Mouse (Mus musculus) cerebellum, adult (tissue): ENCODE data around the gene Cyp2d9.
A peak's percentile ranks its signal among the peaks of the same experiment; 100 is the strongest.
"Not testable (repeated sequence)": the region's sequence is repeated elsewhere in the genome, so short reads cannot be mapped to it uniquely, and the experiment has no call there.

ENCODE experiments used
- ATAC-seq: cut with Nextera tagmentation; 2 replicates; pipeline ENCODE4 v1.9.2; 2017; ENCODE audit warnings: mild to moderate bottlenecking, moderate library complexity, mixed read lengths; ENCODE audit not compliant: insufficient number of reproducible peaks, low FRiP score, low TSS enrichment

Cyp2d9 gene

DNA sequence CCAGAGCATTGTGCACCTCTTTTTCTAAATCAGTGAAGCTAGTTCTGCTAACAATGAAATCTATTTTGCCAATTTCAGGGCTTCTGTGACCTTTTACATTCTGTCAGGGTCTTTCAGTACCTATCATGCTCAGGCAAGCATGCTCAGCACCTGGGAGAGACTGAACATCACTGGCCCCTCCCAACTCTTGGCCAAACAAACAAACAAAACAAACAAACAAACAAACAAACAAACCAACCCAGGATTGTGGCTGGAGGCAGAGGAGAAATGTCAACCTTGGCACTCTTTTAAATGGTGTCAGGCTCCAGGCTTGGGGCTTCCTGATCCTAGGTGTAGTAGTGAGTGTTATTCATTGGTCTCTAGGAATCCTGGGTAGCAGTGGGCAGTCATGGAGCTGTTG is at the start of gene Cyp2d9:
Gene Cyp2d9, plus strand, starts transcription at position 301 of the 400 bp plus-strand sequence.
- no peak for ATAC-seq

DNA sequence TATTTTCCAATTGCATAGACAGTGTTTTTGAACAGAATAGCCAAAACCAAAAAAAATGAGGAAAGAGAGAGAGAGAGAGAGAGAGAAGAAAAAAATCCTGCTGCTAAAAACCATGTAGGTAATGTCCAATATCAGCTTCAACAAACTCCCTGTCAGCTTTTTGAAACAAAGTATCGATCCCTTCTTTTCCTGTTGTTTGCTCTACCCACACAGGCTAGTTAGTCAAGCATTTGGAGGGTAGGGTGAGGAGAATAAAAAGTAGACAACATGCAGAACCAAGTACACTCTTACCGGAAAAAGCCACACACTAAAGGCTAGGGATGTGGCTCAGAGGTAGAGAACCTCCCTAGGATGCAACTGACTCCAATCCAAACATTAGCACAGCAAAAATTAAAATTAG is 47.5 kb upstream of the Cyp2d9 start:
- no peak for ATAC-seq

DNA sequence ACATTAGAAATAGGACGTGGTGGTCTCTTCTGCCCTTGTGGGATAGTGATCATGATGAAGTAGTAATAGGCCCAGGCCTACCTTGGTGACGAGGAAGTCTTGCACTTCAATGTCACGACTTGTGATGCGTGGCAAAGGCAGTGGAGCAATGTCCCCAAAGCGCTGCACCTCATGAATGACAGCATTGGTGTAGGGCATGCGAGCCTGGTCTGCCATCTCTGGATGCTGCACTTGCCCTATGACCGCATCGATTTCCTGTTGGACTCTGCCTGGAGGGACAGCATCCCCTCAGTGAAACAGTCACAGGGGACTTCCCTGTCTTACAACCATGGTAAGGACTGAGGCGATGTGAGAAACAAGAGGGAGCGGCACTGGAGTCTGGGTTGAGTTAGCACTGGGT is 43.3 kb upstream of the Cyp2d9 start:
- not testable (repeated sequence) for ATAC-seq

DNA sequence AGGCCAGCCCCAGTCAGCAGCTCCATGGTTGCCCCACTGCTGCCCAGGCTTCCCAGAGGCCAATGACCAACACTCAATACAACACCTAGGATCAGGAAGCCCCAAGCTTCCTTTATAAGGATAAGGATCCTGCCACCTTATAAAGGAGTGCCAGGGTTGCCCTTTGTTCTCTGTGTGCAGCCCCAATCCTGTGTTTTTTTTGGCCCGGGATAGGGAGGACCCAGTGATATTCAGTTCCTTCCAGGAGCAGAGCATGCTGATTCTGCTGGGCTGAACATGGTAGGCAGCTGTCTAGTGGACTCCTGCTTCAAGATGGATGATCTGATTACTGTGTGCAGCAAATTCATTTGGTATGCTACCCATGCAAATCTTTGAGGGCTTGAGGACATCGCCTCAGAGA is 39.3 kb upstream of the Cyp2d9 start, which contains the start of gene Cyp2d11:
Gene Cyp2d11, minus strand, starts transcription at position 101 of the 400 bp plus-strand sequence.
- not testable (repeated sequence) for ATAC-seq

DNA sequence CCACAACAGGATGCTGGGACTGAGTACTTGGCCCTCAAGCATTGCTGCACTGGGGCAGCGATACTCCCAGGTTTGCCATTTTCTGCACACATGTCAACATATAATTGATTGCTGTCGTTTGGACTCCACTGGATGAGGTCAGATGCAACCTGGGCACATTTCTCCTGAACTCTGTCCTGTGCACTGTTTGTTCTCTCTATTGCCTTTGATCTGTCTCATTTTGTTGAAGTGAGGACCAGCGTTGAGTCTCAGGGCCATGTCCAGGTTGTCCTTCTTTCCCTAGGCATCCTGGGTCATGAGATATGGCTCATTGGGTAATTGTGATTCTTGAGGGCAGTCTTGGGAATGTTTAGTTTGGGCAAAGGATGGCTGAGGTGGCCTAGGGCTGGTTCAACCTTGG is 37.3 kb upstream of the Cyp2d9 start:
- not testable (repeated sequence) for ATAC-seq

DNA sequence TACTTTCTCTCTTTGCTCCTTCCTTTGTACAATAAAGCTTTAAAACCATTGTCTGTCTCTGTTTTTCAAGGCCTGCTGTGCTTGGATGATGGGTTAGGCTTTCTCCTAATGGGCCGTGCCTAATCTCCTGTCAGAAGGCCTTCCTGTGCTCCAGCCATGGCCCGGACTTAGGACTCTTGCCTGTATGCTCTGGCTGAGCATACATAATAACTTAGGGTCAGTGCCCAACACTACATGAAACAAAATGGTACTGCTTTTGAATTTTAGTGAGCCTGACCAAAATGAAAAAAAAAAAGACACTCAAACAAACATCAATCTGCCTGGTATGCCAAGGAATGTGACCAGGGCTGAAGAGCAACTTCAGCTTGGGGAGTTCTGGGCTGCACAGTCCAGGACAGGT is 31.7 kb upstream of the Cyp2d9 start:
- no peak for ATAC-seq

DNA sequence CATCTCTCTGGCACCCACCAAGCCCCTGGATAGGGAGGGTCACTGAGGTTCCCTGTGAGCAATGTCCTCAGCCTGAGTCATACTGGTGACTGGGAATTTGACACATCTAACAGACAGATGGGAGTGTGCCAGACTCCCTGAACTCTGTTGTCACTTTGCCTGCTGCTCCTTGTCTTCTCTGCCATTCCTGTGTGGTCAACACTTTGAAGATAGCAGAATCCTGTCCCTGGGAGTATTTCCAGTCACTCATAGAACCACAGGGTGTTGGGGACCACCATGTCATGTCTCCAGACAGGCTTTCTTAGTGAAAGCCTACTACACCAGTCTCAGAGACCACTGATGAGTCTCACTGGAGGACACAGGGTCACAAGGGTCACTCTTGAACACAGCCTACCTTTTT is 31.1 kb upstream of the Cyp2d9 start:
- ATAC-seq: no peak

DNA sequence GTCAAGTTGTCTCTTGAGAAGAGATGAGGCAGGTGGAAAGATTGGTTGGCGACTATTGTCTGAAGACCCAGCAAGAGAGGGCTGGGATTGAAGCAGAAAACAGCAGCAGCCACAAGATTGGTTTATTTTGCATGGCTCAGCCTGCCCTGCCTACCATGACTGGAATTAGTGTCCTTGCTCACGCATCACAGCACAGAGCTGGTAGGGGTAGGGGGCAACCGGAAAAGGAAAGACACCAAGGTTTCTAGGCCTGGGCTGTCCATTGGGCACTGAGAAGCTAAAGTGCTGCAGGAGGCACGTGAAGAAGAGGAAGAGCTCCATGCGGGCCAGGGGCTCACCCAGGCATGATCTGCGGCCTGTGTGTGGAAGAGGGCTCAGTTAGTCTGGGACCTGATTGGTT is 30.5 kb upstream of the Cyp2d9 start:
- no peak for ATAC-seq

DNA sequence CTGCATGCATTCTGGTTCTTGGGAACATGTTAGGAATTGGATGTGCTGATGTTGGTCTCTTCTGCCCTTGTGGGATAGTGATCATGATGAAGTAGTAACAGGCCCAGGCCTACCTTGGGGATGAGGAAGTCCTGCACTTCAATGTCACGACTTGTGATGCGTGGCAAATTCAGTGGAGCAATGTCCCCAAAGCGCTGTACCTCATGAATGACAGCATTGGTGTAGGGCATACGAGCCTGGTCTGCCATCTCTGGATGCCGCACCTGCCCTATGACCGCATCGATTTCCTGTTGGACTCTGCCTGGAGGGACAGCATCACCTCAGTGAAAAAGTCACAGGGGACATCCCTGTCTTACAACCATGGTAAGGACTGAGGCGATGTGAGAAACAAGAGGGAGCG is 29.6 kb upstream of the Cyp2d9 start:
- no peak for ATAC-seq

DNA sequence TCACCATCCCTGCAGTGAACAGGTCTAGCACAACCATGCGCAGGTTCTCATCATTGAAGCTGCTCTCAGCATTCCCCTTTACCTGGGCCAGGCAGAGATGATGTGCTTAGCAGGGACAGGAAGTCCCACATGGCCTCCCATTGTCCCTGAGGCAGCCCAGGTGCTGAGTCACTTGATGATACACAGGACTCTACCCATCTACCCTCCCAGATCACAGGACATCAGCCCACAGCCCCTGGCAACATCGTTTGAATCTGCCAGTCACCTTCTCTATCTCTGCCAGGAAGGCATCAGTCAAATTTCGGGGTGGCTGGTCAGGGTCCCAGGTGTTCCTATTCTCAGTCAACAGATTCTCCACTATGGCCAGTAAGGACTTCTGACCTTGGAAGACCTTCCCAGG is 29.1 kb upstream of the Cyp2d9 start:
- no peak for ATAC-seq

DNA sequence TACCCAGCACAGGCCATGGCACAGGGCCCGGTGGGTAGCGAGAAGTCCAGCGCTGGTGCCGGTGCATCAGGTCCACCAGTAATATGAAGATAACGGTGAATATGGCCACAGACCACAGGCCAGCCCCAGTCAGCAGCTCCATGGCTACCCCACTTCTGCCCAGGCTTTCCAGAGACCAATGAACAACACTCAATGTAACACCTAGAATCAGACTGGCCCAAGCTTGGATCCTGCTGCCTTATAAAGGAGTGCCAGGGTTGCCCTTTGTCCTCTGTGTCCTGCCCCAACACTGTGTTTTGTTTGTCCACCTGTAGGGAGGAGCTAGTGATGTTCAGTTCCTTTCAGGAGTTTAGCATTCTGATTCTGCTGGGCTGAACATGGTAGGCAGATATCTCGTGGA is 26.3 kb upstream of the Cyp2d9 start, which contains the start of gene Cyp2d10:
Gene Cyp2d10, minus strand, starts transcription at position 215 of the 400 bp plus-strand sequence.
- ATAC-seq: no peak

DNA sequence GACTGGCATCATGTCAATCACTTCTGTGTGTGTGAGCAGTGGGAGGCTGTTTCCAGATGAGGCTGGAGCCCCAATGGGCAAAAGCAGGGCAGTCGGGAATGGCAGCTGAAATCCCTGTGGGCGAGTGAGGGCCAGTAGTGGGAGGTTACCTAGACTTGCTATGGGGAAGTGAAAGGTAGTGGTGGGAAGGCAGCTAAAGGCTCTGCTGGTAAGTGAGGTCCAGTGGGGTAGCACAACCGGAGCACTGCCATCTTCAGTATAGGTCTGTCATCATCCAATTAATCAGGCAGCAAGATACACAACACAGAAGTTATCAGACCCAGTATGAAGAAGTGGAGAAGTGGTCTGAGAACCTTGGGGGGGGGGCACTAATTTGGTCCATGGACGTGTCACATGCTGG is 25.7 kb upstream of the Cyp2d9 start:
- ATAC-seq: no peak

DNA sequence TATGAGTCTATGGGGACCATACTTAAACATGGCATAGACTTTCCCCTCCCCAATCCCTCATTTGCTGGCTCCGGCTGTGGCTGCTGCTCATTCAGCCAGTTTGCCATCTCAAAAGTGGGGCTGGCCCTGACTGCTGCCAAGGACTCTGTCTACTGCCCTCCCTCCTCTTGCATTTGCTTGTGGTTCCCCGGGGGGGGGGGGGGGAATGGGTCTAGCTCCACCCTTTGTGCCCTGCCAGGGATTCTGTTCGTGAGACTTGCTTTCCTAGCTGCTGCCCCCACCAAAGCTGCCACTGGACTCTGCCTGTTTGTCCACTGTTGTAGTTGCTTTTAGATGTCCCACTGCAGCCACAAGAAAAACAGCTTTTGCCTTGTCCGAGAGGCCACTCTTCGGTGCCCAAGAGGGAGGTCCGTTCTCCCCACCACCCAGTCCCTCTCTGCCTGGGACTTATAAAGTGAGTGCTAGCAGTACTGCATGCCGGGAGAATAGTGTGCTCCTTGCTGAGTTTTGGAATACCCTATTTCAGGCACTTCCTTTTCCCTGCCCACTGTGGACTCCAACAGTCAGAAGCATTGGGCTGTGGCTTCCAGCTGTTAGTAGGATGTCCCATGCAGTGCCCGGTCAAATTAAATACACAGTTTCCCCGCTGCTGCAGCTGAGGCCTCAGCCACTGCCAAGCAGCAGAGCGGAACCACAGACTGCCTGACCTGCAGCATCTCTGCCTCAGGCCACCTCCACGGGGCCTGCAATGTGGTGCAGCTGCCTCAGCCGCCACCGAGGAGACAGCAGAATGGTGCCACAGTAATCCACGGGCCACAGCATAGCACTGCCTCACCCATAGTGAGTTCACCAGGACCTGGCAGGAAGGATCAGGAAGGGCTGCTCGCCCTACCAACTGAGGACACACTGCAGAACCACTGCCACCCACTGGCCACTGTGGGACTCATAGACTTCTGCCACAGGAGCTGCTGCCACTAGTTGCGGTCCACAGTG is 16.1 kb upstream of the Cyp2d9 start:
- peak; percentile 99 for ATAC-seq

DNA sequence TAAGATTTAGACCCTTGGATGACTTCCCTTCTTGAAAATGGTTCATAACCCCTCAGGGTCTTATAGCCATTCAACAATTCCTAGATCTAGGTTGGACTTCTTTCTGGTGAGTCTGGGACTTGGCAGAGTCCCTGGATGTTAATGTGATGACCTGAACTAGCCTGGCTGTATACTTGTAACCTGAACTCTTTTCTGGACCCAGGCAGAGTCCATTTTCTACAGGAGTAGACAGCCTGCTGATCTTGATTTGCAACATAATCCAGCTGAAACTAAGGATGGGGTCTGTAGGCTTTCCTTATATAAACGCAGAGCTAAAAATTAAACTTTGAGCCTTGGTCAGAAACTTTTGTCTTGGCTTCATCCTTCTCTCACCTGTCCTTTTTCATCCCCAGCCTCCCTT is 14.6 kb upstream of the Cyp2d9 start:
- no peak for ATAC-seq

DNA sequence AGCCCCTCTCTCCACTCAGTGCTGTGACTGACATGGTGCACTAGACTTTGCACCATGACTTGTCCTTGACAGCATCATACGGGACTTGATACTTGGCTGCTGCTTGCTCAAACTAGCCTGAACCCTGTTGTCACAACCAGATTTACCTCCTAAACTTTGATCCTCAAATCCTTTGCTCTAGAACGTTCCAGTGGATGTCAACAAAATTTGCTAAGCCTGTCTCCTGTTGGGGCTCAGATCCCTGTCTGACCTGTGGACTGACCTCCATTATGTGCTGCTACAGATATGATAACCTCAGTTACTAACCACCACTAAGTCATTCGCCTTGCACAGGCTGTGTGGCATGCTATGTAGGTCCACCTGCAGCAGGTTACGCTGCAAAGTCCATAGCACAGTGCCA is 10.3 kb upstream of the Cyp2d9 start:
- no peak for ATAC-seq

DNA sequence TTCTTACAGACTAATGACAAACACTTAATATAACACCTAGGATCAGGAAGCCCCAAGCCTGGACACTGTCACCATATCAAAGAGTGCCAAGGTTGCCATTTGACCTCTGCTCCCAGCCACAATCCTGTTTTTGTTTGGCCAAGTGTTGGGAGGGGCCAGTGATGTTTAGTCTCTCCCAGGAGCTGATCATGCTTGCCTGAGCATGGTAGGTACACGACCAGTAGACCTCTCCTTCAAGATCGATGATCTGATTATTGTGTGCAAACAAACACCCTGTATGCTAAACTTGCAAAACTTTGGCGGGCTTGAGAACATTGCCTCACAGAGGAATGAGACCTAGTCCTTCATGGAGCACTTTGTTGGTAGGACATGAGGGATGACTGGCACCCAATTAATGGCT is 9.8 kb upstream of the Cyp2d9 start:
- ATAC-seq: no peak

DNA sequence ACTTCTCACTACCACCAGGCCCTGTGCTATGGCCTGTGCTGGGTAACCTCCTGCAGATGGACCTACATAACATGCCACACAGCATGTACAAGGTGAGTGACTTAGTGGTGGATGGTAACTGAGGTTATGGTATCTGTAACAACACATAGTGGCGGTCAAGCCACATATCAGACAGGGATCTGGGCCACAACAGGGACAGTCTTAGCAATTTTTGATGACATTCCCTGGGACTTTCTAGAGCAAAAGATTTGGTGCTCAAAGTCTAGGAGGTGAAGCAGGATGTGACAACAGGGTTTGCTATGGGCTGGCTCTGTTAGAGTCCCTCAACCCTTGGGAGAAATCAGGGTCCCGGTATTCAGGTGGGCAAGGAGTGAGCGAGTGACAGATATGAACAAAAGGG is 384 bp downstream of the Cyp2d9 start:
- no peak for ATAC-seq

DNA sequence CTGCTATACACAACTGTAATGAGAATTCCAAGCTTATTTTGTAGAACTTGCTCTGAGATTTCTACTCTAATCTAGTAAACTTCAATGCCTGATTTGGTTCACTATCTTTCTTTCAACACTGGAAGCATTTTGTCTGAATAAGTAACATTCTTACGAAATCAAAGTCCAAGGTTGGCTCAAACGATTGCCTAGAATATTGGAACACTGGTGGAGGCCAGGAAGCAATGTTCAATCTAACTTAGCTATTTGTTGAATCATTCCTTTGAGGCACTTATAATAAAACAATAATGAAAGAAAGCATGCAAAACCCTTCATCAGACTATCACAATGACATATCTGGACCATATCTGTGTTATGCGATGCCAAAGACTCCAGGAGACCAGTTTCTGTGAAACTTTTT is 1.3 kb downstream of the Cyp2d9 start:
- no peak for ATAC-seq

DNA sequence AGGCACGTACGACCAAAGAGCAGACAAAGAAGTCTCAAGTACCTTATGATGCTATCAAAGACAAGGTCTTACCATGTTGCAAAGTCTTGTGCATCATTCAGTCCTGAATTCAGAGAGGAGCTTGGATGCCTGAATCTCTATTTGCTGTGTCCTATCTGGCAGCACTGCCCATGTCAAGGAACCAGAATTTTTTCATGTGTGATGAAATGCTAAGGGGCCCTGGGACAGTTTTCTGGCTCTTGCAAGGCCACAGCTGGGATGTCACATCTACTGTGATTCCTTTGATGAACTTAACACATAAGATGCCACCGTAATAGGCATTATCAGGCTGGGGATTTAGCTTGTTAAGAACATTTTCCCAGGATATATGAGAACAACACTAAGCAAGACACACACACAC is 1.8 kb downstream of the Cyp2d9 start:
- ATAC-seq: no peak

DNA sequence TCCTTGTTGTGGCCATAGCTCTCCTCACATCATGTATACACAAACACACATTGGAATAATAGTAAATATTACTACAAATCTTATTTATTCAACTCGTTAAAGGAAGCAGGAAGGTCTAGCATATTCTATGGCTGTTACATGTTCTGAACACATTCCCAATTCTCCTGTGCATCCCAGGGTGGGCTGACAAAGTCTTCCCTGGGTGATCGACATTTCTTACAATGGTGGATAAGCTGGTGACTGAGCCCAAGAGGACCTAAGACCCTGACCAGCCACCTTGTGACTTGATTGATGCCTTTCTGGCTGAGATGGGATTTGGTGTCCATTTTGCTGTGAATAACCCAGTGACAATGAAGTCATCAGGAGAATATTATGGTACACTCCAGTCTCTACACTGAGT is 2.4 kb downstream of the Cyp2d9 start:
- no peak for ATAC-seq

DNA sequence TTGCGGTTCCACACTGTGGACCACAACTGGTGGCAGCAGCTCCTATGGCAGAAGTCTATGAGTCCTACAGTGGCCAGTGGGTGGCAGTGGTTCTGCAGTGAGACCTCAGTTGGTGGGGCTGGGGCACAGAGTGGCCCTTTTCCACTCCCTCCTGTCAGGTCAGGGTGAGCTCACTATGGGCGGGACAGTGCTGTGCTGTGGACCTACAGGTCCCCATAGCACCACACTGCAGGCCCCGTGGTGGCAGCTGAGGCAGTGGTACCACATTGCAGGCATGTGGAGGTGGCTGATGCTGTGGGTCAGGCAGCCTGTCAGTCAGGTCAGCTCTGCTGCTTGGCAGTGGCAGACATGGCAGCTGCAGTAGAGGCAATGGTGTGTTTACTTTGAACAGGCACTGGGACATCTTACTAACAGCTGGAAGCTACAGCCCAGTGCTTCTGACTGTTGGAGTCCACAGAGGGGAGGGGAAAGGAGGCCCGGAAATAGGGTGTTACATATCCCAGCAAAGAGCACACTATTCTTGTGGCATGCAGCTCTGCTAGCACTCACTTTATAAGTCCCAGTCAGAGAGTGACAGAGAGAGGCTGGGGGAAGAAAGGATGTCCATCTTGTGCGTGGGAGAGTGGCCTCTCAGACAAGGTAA is 4.9 kb downstream of the Cyp2d9 start:
- ATAC-seq: no peak

DNA sequence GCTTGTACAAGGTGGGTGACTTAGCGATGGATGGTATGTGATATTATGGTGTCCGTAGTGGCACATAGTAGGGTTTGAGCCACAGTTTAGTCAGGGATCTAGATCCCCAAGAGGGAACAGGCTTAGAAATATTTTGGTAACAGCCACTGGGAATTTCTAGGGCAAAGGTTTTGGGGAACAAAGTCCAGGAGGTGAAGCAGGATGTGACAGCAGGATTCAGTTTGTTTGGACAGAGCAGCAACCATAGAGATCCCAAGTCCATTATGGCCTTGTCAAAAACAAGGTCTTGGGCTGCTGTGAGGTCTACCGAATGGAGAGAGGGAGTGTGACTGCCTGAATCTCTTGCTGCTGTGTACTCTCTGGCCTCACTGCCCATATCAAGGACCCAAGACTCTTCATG is 10.4 kb downstream of the Cyp2d9 start:
- no peak for ATAC-seq
